Mouse (Mus musculus): Measurements from ENCODE around the gene Xpnpep1. TPM values are rescaled to one million over a fixed set of nuclear protein-coding genes. Genes with fewer than 3 reads are reported as not detected.

The Xpnpep1 gene
- 144 and 161 TPM in 2 replicates for polyA plus RNA-seq (2015; fragmentation: Nextera tagmentation; extraction: Ambion mirVana)

DNA sequence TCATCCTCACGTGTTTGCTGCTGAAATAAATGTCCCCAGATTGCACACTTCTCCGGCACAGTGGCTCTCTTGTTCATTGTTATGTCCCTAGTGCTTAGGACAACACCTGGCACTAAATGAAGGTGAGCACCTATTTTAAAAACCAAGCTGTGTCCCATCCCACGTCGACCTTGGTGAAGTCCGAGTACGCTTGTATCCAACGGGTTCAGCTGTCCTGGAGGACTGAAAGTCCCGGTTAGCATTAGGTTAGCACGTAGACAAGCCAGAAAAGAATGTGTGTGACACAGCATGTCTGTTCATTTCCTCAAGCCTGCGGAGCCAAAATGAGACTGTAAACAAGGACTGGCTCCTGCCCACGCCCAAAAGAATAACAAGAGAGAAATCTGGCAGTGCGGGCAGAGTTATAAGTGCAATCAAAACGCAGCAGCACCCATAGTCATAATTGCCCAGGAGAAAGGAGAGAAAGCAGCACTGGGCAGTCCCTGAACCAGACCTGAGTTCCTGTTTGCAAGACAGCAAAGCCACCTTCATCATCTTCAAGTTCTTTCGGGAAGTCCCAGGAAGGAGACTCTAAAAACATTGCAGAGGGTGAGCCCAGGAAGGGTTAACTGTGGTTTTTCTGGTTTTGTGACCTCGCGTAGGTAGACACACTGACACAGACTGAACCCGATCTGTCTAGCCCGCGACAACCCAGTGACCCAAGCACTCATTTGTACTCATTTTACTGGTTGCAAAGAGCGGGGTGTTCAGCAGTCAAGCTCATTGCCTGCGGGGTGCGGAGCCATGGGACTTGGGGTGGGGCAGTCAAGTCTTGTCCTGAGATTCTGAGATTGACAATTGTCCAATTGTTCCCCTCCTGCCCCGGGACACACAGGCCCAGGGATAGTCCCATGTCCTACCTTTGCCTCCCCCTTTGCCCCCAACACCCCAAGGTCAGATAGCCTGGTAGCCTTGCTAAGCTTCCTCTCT lies at the start of gene Xpnpep1:
TSS of gene Xpnpep1 (minus strand) at position 51 of the 969 bp plus-strand sequence.
- no peaks in the 10 kb centered on the region for H3K36me3 ChIP-seq
- H3K9me3 ChIP-seq = no peaks in the 10 kb centered on the region
- peak within 1 kb of the TSS; percentile 62 for H3K4me2 ChIP-seq
- ATAC-seq (ENCODE audit: insufficient number of reproducible peaks, low FRiP score, low TSS enrichment, low read depth) = no peak
- H3K4me3 ChIP-seq = peak within 1 kb of the TSS; percentile 72
- peak within 1 kb of the TSS; percentile 88; the same call in 1 of the 2 replicates for H3K27ac ChIP-seq
- peak within 1 kb of the TSS; percentile 26; the same call in 1 of the 2 replicates for H3K9ac ChIP-seq
- H3K27me3 ChIP-seq = no peaks in the 10 kb centered on the region
- H3K4me1 ChIP-seq = peaks cover 28% of the 10 kb centered on the region
- WGBS = 70% methylated on average over 23 of the region's 23 CpGs

DNA sequence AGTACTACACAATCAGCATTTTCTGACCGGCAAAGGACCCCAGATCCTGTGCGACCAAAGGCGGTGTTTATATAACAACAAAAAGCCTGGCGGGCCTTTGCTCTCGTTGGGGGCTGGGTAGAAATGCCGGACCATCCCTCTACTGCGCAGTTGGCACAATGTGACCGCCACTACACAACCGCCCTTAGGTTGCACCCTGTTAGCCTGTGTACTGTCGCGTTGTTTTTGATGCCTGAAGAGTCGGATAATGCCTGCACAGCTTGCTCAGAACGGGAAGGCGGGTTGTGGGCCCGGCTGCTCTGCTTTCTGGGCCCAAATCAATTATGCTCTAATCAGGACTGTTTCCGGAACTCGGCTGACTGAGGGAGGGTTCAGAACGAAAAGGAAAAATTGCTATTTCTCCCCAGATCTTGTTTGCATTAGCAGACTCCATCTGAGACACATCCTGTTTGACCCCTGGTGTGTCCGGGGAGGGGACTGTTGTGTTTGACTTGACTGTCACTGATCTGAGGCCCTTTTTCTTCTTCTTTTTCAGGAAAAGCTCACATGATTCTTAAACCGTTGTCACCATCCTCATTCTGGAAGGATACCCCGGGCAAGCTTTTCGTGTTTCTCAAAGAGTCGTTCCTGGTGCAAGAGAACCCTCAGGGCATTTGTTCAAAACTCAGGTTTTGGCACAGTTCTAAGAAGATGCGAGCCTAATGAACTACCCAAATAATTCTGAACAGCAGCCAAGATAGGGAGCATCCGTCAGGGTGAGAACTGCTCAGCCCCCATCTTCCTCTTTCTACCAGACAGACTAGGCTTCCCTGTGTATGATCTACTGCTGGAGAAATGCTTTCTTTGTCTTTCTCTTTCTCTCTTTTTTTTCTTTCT lies 47.5 kb upstream of the Xpnpep1 start:
- Histone ChIP-seq H3K9ac (no peak overlapping the region), H3K4me2 (no peak overlapping the region), H3K4me3 (no peak overlapping the region)

DNA sequence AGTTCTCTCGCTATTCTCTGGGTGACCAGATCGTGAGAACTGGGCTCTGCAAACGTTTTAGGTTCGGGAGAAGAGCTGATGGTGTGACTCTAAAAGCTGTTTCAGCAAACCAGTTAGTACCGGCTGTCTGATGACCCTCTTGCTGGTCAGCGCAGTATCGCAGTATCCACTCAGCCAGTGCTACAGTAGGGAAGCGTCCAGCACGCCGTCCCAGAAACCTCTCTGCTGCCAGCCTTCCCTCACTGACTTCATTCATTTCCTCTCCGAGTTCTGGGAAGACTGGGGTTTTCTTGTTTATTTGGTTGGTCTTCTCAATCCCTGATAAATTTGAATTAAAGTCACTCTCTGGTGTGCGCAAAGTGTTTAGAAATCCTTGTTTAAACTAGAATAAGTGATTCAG lies 46.8 kb upstream of the Xpnpep1 start:
- 0 out of 2 replicates have a peak overlapping the region, but pooled peaks have one; percentile 22 for H3K27ac ChIP-seq
- ATAC-seq (ENCODE audit: insufficient number of reproducible peaks, low FRiP score, low TSS enrichment, low read depth) = no peak
- no peak overlapping the region for H3K4me3 ChIP-seq
- H3K9ac ChIP-seq = no peak overlapping the region
- H3K36me3 ChIP-seq = no peaks in the 10 kb centered on the region
- no peak overlapping the region for H3K4me2 ChIP-seq
- WGBS = 65% methylated on average over 12 of the region's 12 CpGs
- H3K4me1 ChIP-seq = peaks cover 23% of the 10 kb centered on the region
- H3K9me3 ChIP-seq = no peaks in the 10 kb centered on the region
- no peaks in the 10 kb centered on the region for H3K27me3 ChIP-seq

More for the DNA sequence above, 47.5 kb upstream of the Xpnpep1 start:
- no peak for ATAC-seq (ENCODE audit: insufficient number of reproducible peaks, low FRiP score, low TSS enrichment, low read depth)
- WGBS = 37% methylated on average over 25 of the region's 25 CpGs
- H3K9me3 ChIP-seq = no peaks in the 10 kb centered on the region
- no peaks in the 10 kb centered on the region for H3K27me3 ChIP-seq
- no peaks in the 10 kb centered on the region for H3K36me3 ChIP-seq
- peak overlapping the region; percentile 22; the same call in 1 of the 2 replicates for H3K27ac ChIP-seq
- H3K4me1 ChIP-seq = peaks cover 18% of the 10 kb centered on the region

DNA sequence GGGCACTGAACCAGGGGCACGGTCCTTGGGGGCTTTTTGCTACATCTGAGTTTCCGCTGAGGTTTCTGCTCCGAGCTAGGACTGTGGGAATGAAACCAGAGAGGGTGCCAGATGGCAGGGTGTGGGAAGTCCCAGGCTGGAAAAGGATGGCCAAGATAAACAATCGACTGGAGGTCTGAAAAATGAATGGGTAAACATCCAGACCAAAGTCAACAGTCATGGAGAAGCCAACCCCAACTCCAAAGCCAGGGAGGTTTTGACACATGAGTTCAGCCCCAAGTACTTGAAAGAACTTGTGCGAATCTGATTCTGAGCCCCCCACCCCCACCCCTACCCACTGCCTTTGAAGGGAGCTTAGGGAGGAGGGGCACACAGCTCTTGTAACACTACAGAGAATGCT lies 44.7 kb upstream of the Xpnpep1 start:
- H3K9me3 ChIP-seq = no peaks in the 10 kb centered on the region
- H3K4me3 ChIP-seq = no peak overlapping the region
- H3K27ac ChIP-seq = no peak overlapping the region
- H3K4me2 ChIP-seq = no peak overlapping the region
- peaks cover 42% of the 10 kb centered on the region for H3K4me1 ChIP-seq
- H3K27me3 ChIP-seq = no peaks in the 10 kb centered on the region
- peak; percentile 74 for ATAC-seq (ENCODE audit: insufficient number of reproducible peaks, low FRiP score, low TSS enrichment, low read depth)
- 32% methylated on average over 5 of the region's 5 CpGs for WGBS
- no peak overlapping the region for H3K9ac ChIP-seq
- no peaks in the 10 kb centered on the region for H3K36me3 ChIP-seq

DNA sequence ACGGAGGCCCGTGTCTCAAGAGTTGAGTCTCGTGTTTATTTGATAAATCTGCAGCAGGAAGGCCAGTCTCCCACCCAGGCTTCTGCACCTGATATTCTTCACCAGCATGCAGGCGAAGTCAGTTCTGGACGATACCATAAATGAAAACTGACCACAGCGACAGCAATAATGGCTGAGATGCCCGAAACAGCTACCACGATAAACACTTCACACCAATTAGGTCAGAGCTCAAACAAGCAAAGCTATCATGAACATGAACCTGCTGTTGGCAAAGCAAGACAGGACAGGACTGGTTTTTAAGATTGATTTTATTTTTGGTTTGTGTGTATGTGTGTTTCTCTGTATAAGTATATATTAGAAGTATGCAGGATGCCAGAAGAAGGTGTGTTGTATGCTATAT lies 42.8 kb upstream of the Xpnpep1 start:
- Histone ChIP-seq H3K27me3 (no peaks in the 10 kb centered on the region), H3K4me3 (no peak overlapping the region), H3K9me3 (no peaks in the 10 kb centered on the region), H3K4me1 (peaks cover 47% of the 10 kb centered on the region), H3K9ac (no peak overlapping the region), H3K27ac (no peak overlapping the region), H3K4me2 (no peak overlapping the region), H3K36me3 (no peaks in the 10 kb centered on the region)
- WGBS = 82% methylated on average over 8 of the region's 8 CpGs
- ATAC-seq (ENCODE audit: insufficient number of reproducible peaks, low FRiP score, low TSS enrichment, low read depth) = no peak

DNA sequence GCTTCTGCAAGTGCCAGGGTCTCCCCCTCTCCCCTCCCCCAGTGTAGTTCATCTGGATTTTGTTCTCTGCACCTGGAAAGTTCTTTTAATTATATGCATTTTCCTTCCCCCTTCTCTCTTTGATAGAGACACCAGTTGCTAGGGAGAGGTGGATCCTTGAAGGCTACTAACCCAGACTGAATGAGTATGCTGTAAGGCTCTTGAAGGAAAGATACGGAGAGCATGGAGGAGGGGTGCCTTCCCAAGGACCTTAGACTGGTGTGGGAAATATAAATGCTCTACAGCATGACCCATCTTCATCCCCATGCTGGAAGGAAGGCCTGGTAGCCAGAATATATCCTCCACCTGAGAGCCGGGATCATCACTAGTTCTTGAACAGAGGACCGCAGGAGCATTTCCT lies 41.3 kb upstream of the Xpnpep1 start:
- Histone ChIP-seq H3K4me2 (no peak overlapping the region), H3K4me3 (no peak overlapping the region), H3K36me3 (no peaks in the 10 kb centered on the region), H3K9me3 (no peaks in the 10 kb centered on the region), H3K9ac (no peak overlapping the region), H3K4me1 (peaks cover 49% of the 10 kb centered on the region), H3K27ac (peak overlapping the region; percentile 65), H3K27me3 (no peaks in the 10 kb centered on the region)
- 48% methylated on average over 3 of the region's 3 CpGs for WGBS
- ATAC-seq (ENCODE audit: insufficient number of reproducible peaks, low FRiP score, low TSS enrichment, low read depth) = no peak

DNA sequence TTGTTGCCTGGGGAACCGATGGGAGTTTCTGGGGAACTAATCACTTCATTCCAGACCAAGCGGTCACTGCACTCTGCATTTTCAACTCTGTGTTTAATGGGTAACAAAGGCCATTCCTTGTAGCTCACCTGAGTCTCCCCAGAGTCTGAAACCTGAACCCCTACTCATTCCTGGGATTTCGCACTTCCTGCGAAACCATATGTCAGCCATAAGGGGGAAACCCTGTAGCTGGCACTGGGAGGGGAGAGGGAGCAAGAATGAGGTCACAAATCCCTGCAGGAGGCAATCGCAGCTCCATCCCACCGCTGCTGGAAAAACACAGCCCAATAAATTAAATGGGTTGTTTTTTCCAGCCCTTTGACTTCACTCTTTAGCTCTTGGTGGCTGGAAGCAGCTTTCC lies 40.9 kb upstream of the Xpnpep1 start:
- H3K4me3 ChIP-seq = no peak overlapping the region
- 11% methylated on average over 6 of the region's 6 CpGs for WGBS
- H3K27me3 ChIP-seq = no peaks in the 10 kb centered on the region
- H3K36me3 ChIP-seq = no peaks in the 10 kb centered on the region
- peak; percentile 46; the same call in 1 of the 2 replicates for ATAC-seq (ENCODE audit: insufficient number of reproducible peaks, low FRiP score, low TSS enrichment, low read depth)
- peak overlapping the region; percentile 65 for H3K27ac ChIP-seq
- H3K4me1 ChIP-seq = peaks cover 53% of the 10 kb centered on the region
- no peak overlapping the region for H3K9ac ChIP-seq
- H3K4me2 ChIP-seq = 0 out of 2 replicates have a peak overlapping the region, but pooled peaks have one; percentile 7
- no peaks in the 10 kb centered on the region for H3K9me3 ChIP-seq

DNA sequence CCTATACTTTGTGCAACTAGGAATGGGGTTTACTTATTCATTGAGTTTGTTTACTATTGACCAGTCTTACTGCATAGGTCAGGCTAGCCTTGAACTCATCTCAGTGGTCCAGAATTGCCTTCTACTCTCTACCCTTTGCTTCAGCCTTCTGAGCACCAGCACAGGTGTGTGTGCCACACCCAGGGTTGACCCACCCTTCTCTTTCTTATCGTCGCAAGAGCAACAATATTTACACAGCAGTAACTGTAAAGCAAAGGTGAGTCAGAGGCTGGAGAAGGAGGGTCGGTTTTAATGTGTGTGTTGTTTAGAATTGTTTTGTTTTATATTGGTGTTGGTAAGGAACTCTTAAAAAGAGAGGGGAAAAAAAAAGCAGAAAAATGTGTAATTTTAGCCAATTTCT lies 40.5 kb upstream of the Xpnpep1 start:
- Histone ChIP-seq H3K36me3 (no peaks in the 10 kb centered on the region), H3K27ac (peak overlapping the region; percentile 38; the same call in 1 of the 2 replicates), H3K9ac (no peak overlapping the region), H3K4me3 (no peak overlapping the region), H3K4me1 (peaks cover 58% of the 10 kb centered on the region), H3K9me3 (no peaks in the 10 kb centered on the region), H3K4me2 (no peak overlapping the region), H3K27me3 (no peaks in the 10 kb centered on the region)
- WGBS = 33% methylated on average over 3 of the region's 3 CpGs
- no peak for ATAC-seq (ENCODE audit: insufficient number of reproducible peaks, low FRiP score, low TSS enrichment, low read depth)

DNA sequence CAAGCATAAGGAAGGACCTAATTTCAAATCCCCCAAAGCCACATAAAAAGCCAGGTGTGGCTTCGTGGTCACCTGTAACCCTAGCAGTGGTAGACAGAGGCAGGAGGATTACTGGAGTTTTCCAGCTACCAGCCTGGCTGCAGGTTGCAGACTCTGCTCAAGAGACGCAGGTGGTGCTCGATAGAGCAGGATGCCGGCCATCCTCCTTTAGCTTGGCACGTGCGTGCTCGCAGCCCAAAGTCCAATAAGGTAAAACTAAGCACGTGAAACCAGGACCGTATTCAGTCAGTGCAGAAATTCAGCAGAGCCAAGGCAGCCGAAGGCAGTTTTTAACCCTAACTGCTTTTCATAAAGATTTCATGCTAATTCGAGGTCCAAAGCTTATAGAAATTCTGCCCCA lies 40.0 kb upstream of the Xpnpep1 start:
- Histone ChIP-seq H3K27ac (no peak overlapping the region; the same call in 1 of the 2 replicates), H3K9me3 (no peaks in the 10 kb centered on the region), H3K36me3 (no peaks in the 10 kb centered on the region), H3K4me1 (peaks cover 61% of the 10 kb centered on the region), H3K27me3 (no peaks in the 10 kb centered on the region), H3K9ac (no peak overlapping the region), H3K4me2 (no peak overlapping the region), H3K4me3 (no peak overlapping the region)
- WGBS = 61% methylated on average over 11 of the region's 11 CpGs
- no peak for ATAC-seq (ENCODE audit: insufficient number of reproducible peaks, low FRiP score, low TSS enrichment, low read depth)

DNA sequence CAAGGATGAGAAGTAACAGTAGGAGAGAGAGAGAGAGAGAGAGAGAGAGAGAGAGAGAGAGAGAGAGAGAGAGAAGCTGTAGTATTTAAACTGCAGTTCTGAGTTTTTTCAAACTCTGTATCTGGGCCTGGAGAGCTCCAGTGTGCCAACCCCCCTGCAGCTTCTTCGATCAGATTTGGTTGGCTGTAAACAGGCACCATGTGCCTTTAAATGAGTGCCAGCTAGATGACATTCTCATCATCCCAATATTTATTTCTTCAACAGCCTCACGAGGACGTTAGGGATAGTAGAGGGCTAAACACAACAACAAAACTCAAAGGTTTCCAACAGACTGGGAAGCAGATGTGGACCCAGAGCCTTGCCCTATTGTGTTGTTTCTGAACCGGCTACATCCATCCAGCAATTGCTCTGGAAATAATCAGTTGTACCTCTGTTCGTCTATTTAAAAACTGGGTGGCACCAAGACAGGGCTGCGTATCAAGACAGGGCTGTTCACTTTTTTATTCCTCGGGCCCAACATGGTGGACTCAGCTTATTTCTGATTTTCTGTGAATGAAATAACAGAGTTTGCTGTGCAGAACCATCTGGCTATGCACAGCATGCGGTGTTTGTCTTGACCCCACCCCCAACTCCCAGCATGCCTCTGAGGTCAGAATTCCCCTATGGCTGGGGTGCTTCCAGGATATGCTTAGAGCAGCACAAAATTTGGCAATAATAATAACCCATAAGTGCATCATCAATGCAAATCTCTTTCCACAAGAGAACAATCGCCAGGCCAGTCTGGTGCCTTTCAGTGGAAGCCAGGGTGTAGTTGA lies 38.5 kb upstream of the Xpnpep1 start:
- 63% methylated on average over 9 of the region's 9 CpGs for WGBS
- Histone ChIP-seq H3K9me3 (no peaks in the 10 kb centered on the region), H3K9ac (no peak overlapping the region), H3K4me3 (no peak overlapping the region), H3K4me1 (peaks cover 59% of the 10 kb centered on the region), H3K27ac (no peak overlapping the region), H3K4me2 (no peak overlapping the region), H3K36me3 (no peaks in the 10 kb centered on the region), H3K27me3 (no peaks in the 10 kb centered on the region)
- ATAC-seq (ENCODE audit: insufficient number of reproducible peaks, low FRiP score, low TSS enrichment, low read depth) = no peak

DNA sequence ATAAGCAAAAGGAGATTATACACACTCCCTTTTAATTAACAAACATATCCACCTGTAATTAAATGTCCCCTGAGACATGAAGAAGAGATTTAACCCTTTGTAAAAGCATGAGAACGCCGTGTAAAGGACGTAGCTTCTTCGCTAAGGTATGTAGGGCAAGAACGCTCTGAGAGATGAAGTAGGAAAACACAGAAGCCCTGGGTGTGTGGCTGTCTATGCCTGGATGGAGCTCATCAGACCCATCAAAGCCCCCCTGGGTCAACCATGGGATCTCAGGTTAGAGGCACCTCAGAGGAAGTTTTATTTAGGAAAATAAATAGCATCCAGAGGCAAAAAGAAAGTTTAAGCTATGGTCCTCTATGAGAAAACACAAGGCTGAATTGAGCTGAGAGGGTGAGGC lies 37.3 kb upstream of the Xpnpep1 start:
- Histone ChIP-seq H3K27ac (no peak overlapping the region), H3K4me1 (peaks cover 63% of the 10 kb centered on the region), H3K4me2 (no peak overlapping the region), H3K9ac (no peak overlapping the region), H3K27me3 (no peaks in the 10 kb centered on the region), H3K4me3 (no peak overlapping the region), H3K36me3 (no peaks in the 10 kb centered on the region), H3K9me3 (no peaks in the 10 kb centered on the region)
- no peak for ATAC-seq (ENCODE audit: insufficient number of reproducible peaks, low FRiP score, low TSS enrichment, low read depth)
- 86% methylated on average over 5 of the region's 5 CpGs for WGBS
